Mouse (Mus musculus) embryonic facial prominence, embryonic 14.5 days (tissue): ENCODE data around the gene Sh3rf1. TPM values are rescaled to one million over a fixed set of nuclear protein-coding genes. Genes with fewer than 3 reads are reported as not detected.

ENCODE experiments used
- ATAC-seq: fragments of 200-750 bp; cut with Nextera tagmentation; 2 replicates; pipeline ENCODE4 v1.8.0; 2017; ENCODE audit warnings: low read depth, moderate number of reproducible peaks, moderate TSS enrichment
- DNase-seq: peaks from one replicate; pipeline ENCODE4 v3.0.0-alpha.2; 2015; ENCODE audit warnings: low spot score
- H3K27ac ChIP-seq: fragments of 300-500 bp; sonication (generic); replicated peaks from 2 replicates; pipeline ENCODE4 v1.5.1; 2014; ENCODE audit warnings: low read depth, mild to moderate bottlenecking, low read length, moderate library complexity
- H3K27me3 ChIP-seq: fragments of 300-500 bp; sonication (generic); replicated peaks from 2 replicates; pipeline ENCODE4 v1.6.1; 2014; ENCODE audit warnings: low read length; ENCODE audit not compliant: control insufficient read depth, insufficient read depth
- H3K36me3 ChIP-seq: fragments of 300-500 bp; sonication (generic); 2 replicates; pipeline ENCODE4 v1.6.1; 2014; ENCODE audit warnings: low read length, mixed read lengths; ENCODE audit not compliant: control insufficient read depth, insufficient read depth
- H3K4me1 ChIP-seq: fragments of 300-500 bp; sonication (generic); 2 replicates; pipeline ENCODE4 v1.6.1; 2014; ENCODE audit warnings: antibody characterized with exemption, low read length; ENCODE audit not compliant: control insufficient read depth, insufficient read depth
- H3K4me2 ChIP-seq: fragments of 300-500 bp; sonication (generic); 2 replicates; pipeline ENCODE4 v1.6.1; 2014; ENCODE audit warnings: low read depth, mild to moderate bottlenecking, low read length, moderate library complexity, mixed read lengths
- H3K4me3 ChIP-seq: fragments of 300-500 bp; sonication (generic); 2 replicates; pipeline ENCODE4 v1.5.1; 2014; ENCODE audit warnings: low read depth, mild to moderate bottlenecking, low read length
- H3K9ac ChIP-seq: fragments of 300-500 bp; sonication (generic); 2 replicates; pipeline ENCODE4 v1.6.1; 2014; ENCODE audit warnings: low read depth, mild to moderate bottlenecking, low read length, moderate library complexity, mixed read lengths
- H3K9me3 ChIP-seq: fragments of 300-500 bp; sonication (generic); 2 replicates; pipeline ENCODE4 v1.6.1; 2016; ENCODE audit warnings: low read length; ENCODE audit not compliant: control insufficient read depth
- WGBS: fragments of 180-500 bp; shearing (Covaris S2); extraction: QIAGEN DNeasy Blood & Tissue Kit; methylation state at CpG from one replicate; pipeline ENCODE4 v1.1.7; 2014; 5-methylcytosine and 5-hydroxymethylcytosine counted together
- polyA plus RNA-seq: library from polyadenylated mRNA; unstranded; fragments of >200 nt; fragmentation: Nextera tagmentation; extraction: Ambion mirVana; gene quantifications from 2 replicates; pipeline ENCODE4 v1.2.1, GENCODE M21; 2014

Sh3rf1 gene
- polyA plus RNA-seq, 1 experiment from 2014 or later: 10.5 TPM

GRCm38 (mm10) chr8:61360362-61360761, 136.7 kb downstream of the Sh3rf1 start:
- peaks cover 6% of the 10 kb centered on the region for H3K4me1 ChIP-seq
- H3K4me2 ChIP-seq: no peak overlapping the region
- 69% methylated on average over 4 of the region's 4 CpGs for WGBS
- no peak overlapping the region for H3K4me3 ChIP-seq
- H3K9me3 ChIP-seq: no peaks in the 10 kb centered on the region
- H3K27ac ChIP-seq: no peak overlapping the region
- DNase-seq: no peak
- H3K9ac ChIP-seq: no peak overlapping the region
- no peak for ATAC-seq
- peaks cover 38% of the 10 kb centered on the region for H3K36me3 ChIP-seq
- H3K27me3 ChIP-seq: no peaks in the 10 kb centered on the region

- H3K4me2 ChIP-seq: no peak overlapping the region
- no peaks in the 10 kb centered on the region for H3K9me3 ChIP-seq
- ATAC-seq (no peak), DNase-seq (no peak)
- WGBS: 93% methylated on average over 11 of the region's 11 CpGs
- no peak overlapping the region for H3K27ac ChIP-seq
- no peaks in the 10 kb centered on the region for H3K27me3 ChIP-seq
- H3K9ac ChIP-seq: no peak overlapping the region
- no peak overlapping the region for H3K4me3 ChIP-seq
- peaks cover 6% of the 10 kb centered on the region for H3K4me1 ChIP-seq
- peaks cover 40% of the 10 kb centered on the region for H3K36me3 ChIP-seq
These were observed 137.8 kb downstream of the Sh3rf1 start for GRCm38 (mm10) chr8:61361476-61361875.

- no peaks in the 10 kb centered on the region for H3K9me3 ChIP-seq
- H3K36me3 ChIP-seq: peaks cover 41% of the 10 kb centered on the region
- 75% methylated on average over 9 of the region's 9 CpGs for WGBS
- H3K4me2 ChIP-seq: no peak overlapping the region
- H3K4me3 ChIP-seq: no peak overlapping the region
- H3K27ac ChIP-seq: no peak overlapping the region
- no peak overlapping the region for H3K9ac ChIP-seq
- H3K27me3 ChIP-seq: no peaks in the 10 kb centered on the region
- peaks cover 6% of the 10 kb centered on the region for H3K4me1 ChIP-seq
- DNase-seq (no peak), ATAC-seq (no peak)
These were observed 138.7 kb downstream of the Sh3rf1 start for GRCm38 (mm10) chr8:61362301-61362913.

GRCm38 (mm10) chr8:61373303-61373702, 149.6 kb downstream of the Sh3rf1 start:
- Histone ChIP-seq H3K4me3 (no peak overlapping the region), H3K4me2 (no peak overlapping the region), H3K36me3 (peaks cover 34% of the 10 kb centered on the region), H3K9ac (no peak overlapping the region), H3K9me3 (no peaks in the 10 kb centered on the region), H3K4me1 (no peaks in the 10 kb centered on the region), H3K27ac (no peak overlapping the region), H3K27me3 (no peaks in the 10 kb centered on the region)
- WGBS: 94% methylated on average over 9 of the region's 9 CpGs
- DNase-seq (no peak), ATAC-seq (no peak)

- Histone ChIP-seq H3K27me3 (no peaks in the 10 kb centered on the region), H3K4me2 (no peak overlapping the region), H3K27ac (no peak overlapping the region), H3K4me3 (no peak overlapping the region), H3K9ac (no peak overlapping the region), H3K4me1 (no peaks in the 10 kb centered on the region), H3K36me3 (peaks cover 37% of the 10 kb centered on the region), H3K9me3 (no peaks in the 10 kb centered on the region)
- 81% methylated on average over 16 of the region's 16 CpGs for WGBS
- DNase-seq (no peak), ATAC-seq (peak; percentile 33; the same call in 1 of the 2 replicates)
These were observed 150.5 kb downstream of the Sh3rf1 start for GRCm38 (mm10) chr8:61374059-61374755.

- Histone ChIP-seq H3K27me3 (no peaks in the 10 kb centered on the region), H3K9ac (no peak overlapping the region), H3K4me1 (no peaks in the 10 kb centered on the region), H3K4me3 (no peak overlapping the region), H3K4me2 (no peak overlapping the region), H3K27ac (no peak overlapping the region), H3K9me3 (no peaks in the 10 kb centered on the region), H3K36me3 (peaks cover 39% of the 10 kb centered on the region)
- no peak for ATAC-seq
- WGBS: 84% methylated on average over 7 of the region's 7 CpGs
- DNase-seq: no peak
These were observed 151.5 kb downstream of the Sh3rf1 start for GRCm38 (mm10) chr8:61375205-61375604.

GRCm38 (mm10) chr8:61378847-61379698, 155.4 kb downstream of the Sh3rf1 start:
- Histone ChIP-seq H3K4me2 (no peak overlapping the region), H3K9me3 (no peaks in the 10 kb centered on the region), H3K36me3 (peaks cover 27% of the 10 kb centered on the region), H3K9ac (no peak overlapping the region), H3K4me1 (no peaks in the 10 kb centered on the region), H3K4me3 (no peak overlapping the region), H3K27me3 (no peaks in the 10 kb centered on the region), H3K27ac (no peak overlapping the region)
- WGBS: 70% methylated on average over 11 of the region's 11 CpGs
- ATAC-seq (no peak), DNase-seq (no peak)

GRCm38 (mm10) chr8:61384536-61384935, 160.9 kb downstream of the Sh3rf1 start:
- Histone ChIP-seq H3K36me3 (peaks cover 27% of the 10 kb centered on the region), H3K27me3 (no peaks in the 10 kb centered on the region), H3K9ac (no peak overlapping the region), H3K27ac (no peak overlapping the region), H3K4me1 (peaks cover 12% of the 10 kb centered on the region; the same call in 1 of the 2 replicates), H3K9me3 (no peaks in the 10 kb centered on the region), H3K4me3 (no peak overlapping the region), H3K4me2 (no peak overlapping the region)
- ATAC-seq (no peak), DNase-seq (no peak)
- WGBS: 73% methylated on average over 9 of the region's 9 CpGs
